ENCODE assay signal across 15 mouse cellular contexts in the genomic region with DNA sequence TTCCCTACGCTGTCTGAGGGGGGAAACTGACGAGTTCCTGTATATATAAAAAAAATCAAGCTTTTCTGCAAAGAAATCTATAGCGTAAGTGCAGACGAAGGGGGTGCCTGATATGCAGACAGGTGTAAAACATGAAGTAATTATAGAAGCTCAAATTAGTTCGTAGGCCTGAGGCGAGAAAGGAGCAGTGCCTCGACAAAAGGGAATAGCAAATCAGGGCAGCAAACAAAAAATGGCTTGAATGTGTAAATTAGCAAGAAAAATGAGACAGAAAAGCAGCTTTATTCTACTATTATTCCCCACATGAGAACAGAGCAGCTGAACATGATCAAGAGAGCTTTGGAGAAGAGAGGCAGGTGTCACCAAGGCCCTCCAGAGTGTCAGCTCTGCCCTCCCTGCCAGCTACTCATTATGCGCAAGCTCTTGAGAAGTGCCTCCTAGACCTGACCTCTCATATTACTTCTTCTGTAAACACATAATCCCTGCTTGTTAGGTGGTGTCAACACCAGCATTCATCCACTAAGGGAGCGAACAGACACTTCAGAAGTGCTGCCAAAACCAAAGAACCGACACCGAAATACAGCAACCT. TPM values are rescaled to one million over a fixed set of nuclear protein-coding genes. Genes with fewer than 3 reads are reported as not detected.
A peak's percentile ranks its signal among the peaks of the same experiment; 100 is the strongest.
DNase-seq lines count a peak whose midpoint lies in the region; ATAC-seq and TF ChIP-seq lines count a peak whose summit lies in the region.
"Had no signal": no experiment of that assay in that cellular context is flagged by ENCODE, and none has a peak within 500 bp of the region (broad histone marks: within the 10 kb centered on the region; RNA-seq: fewer than 3 reads in every experiment).

No protein-coding gene starts in this region.

- H3K9ac ChIP-seq in forebrain, embryonic 12.5 days, result no peak overlapping the region
- H3K9ac ChIP-seq in hindbrain, postnatal 0 days (replicated peaks; ENCODE audit: low read length), result no peak overlapping the region
- no peak overlapping the region; the same call in 1 of the 2 replicates for H3K9ac ChIP-seq in neural tube, embryonic 14.5 days (replicated peaks; ENCODE audit: low read depth, low read length)
- H3K9ac ChIP-seq: kidney, embryonic 15.5 days; liver, embryonic 12.5 days had no signal

- no peak for TF ChIP-seq CTCF in hindbrain, postnatal 0 days (IDR thresholded peaks at IDR 0.05; ENCODE audit: low read depth)

- H3K9me3 ChIP-seq in forebrain, embryonic 12.5 days, result no peaks in the 10 kb centered on the region
- H3K9me3 ChIP-seq in hindbrain, postnatal 0 days (ENCODE audit: low read length), result no peaks in the 10 kb centered on the region
- no peaks in the 10 kb centered on the region for H3K9me3 ChIP-seq in neural tube, embryonic 14.5 days (ENCODE audit: control insufficient read depth, low read length)
- H3K9me3 ChIP-seq: kidney, embryonic 15.5 days; liver, embryonic 12.5 days had no signal

- H3K4me1 ChIP-seq in forebrain, embryonic 12.5 days, result peaks cover 40% of the 10 kb centered on the region
- peaks cover 21% of the 10 kb centered on the region for H3K4me1 ChIP-seq in hindbrain, postnatal 0 days (ENCODE audit: insufficient read depth, low read length)
- peaks cover 15% of the 10 kb centered on the region for H3K4me1 ChIP-seq in neural tube, embryonic 14.5 days (ENCODE audit: control insufficient read depth, insufficient read depth, low read length)
- H3K4me1 ChIP-seq: kidney, embryonic 15.5 days; liver, embryonic 12.5 days had no signal

- no peaks in the 10 kb centered on the region for H3K36me3 ChIP-seq in forebrain, embryonic 12.5 days (replicated peaks)
- H3K36me3 ChIP-seq in hindbrain, postnatal 0 days (ENCODE audit: insufficient read depth, low read length), result no peaks in the 10 kb centered on the region
- no peaks in the 10 kb centered on the region for H3K36me3 ChIP-seq in neural tube, embryonic 14.5 days (ENCODE audit: control insufficient read depth, insufficient read depth, low read length)
- H3K36me3 ChIP-seq: kidney, embryonic 15.5 days; liver, embryonic 12.5 days had no signal

- 14% methylated on average over 11 of the region's 11 CpGs for whole genome bisulfite sequencing in forebrain, embryonic 12.5 days
- 47% methylated on average over 11 of the region's 11 CpGs for WGBS in hindbrain, postnatal 0 days
- 48% methylated on average over 11 of the region's 11 CpGs for WGBS in neural tube, embryonic 14.5 days

- peak; percentile 76 for ATAC-seq in forebrain, embryonic 12.5 days (ENCODE audit: low FRiP score)
- peak; percentile 28; the same call in 1 of the 2 replicates for ATAC-seq in hindbrain, postnatal 0 days
- no peak for ATAC-seq in neural tube, embryonic 14.5 days (ENCODE audit: low read depth)
- ATAC-seq: CD4-positive, CD25-positive, alpha-beta regulatory T cell, adult 4 months; liver, embryonic 12.5 days had no signal

- H3K27ac ChIP-seq in forebrain, embryonic 12.5 days, result peak overlapping the region; percentile 83
- H3K27ac ChIP-seq in hindbrain, postnatal 0 days, result peak overlapping the region; percentile 66
- peak overlapping the region; percentile 28; the same call in 1 of the 2 replicates for H3K27ac ChIP-seq in neural tube, embryonic 14.5 days (ENCODE audit: low read depth, low read length)
- H3K27ac ChIP-seq: kidney, embryonic 15.5 days; liver, embryonic 12.5 days had no signal

- DNase-seq in lung, adult 18-20 months, result peak; percentile 24 to 47
- no peak for DNase-seq in lung, postnatal 4 days
- peak; percentile 45 for DNase-seq in hindbrain, postnatal 0 days (ENCODE audit: low spot score)
- DNase-seq in right cerebral cortex, postnatal 25 days, result no peak
- no peak for DNase-seq in right cerebral cortex, postnatal 10 days (ENCODE audit: low spot score in 2 of 2)
- DNase-seq in kidney, postnatal 36 days, result no peak
- DNase-seq: adrenal gland, postnatal 14 days; cerebellum, adult 18-20 months; gastrocnemius, postnatal 36 days had no signal

- peak overlapping the region; percentile 11 for H3K4me2 ChIP-seq in forebrain, embryonic 12.5 days
- 0 out of 2 replicates have a peak overlapping the region, but pooled peaks have one; percentile 13 for H3K4me2 ChIP-seq in hindbrain, postnatal 0 days (ENCODE audit: low read depth, low read length)
- H3K4me2 ChIP-seq in neural tube, embryonic 14.5 days (ENCODE audit: low read depth, low read length), result no peak overlapping the region
- H3K4me2 ChIP-seq: kidney, embryonic 15.5 days; liver, embryonic 12.5 days had no signal

- H3K27me3 ChIP-seq in forebrain, embryonic 12.5 days, result peaks cover 54% of the 10 kb centered on the region
- no peaks in the 10 kb centered on the region for H3K27me3 ChIP-seq in hindbrain, postnatal 0 days (ENCODE audit: insufficient read depth, low read length)
- no peaks in the 10 kb centered on the region for H3K27me3 ChIP-seq in neural tube, embryonic 14.5 days (ENCODE audit: control insufficient read depth, insufficient read depth, low read length)
- H3K27me3 ChIP-seq: kidney, embryonic 15.5 days; liver, embryonic 12.5 days had no signal

- no peak overlapping the region for H3K4me3 ChIP-seq in forebrain, embryonic 12.5 days (replicated peaks)
- no peak overlapping the region for H3K4me3 ChIP-seq in hindbrain, postnatal 0 days (ENCODE audit: low read length)
- H3K4me3 ChIP-seq in neural tube, embryonic 14.5 days (ENCODE audit: low read depth, low read length), result no peak overlapping the region
- H3K4me3 ChIP-seq: kidney, embryonic 15.5 days; liver, embryonic 12.5 days had no signal

RNA-seq across cellular contexts. Expression of gene Mab21l1, which starts 25.6 kb away (rescaled TPM):
- polyA plus RNA-seq in forebrain, embryonic 12.5 days (2016; fragmentation: Nextera tagmentation; extraction: Ambion mirVana), result 27.4 and 34.9 TPM in 2 replicates
- 132 and 137 TPM in 2 replicates for total RNA-seq in hindbrain, postnatal 0 days (2014; rRNA removed)
- polyA plus RNA-seq in hindbrain, postnatal 0 days (2015; fragmentation: Nextera tagmentation; extraction: Ambion mirVana), result 175 and 179 TPM in 2 replicates
- polyA plus RNA-seq in neural tube, embryonic 14.5 days (2014; fragmentation: Nextera tagmentation; extraction: Ambion mirVana), result 99.9 and 112 TPM in 2 replicates
- total RNA-seq: hematopoietic stem cell, adult 5-6 weeks had no signal

Comparison
In these comparisons a context has a peak if more than half of its experiments do, and no peak if none do; other contexts are left out.
1. DNase-seq: peak in lung, adult 18-20 months (2 of 2) and hindbrain, postnatal 0 days (single experiment); none in lung, postnatal 4 days (0 of 2), right cerebral cortex, postnatal 25 days (single experiment), right cerebral cortex, postnatal 10 days (0 of 2) and kidney, postnatal 36 days (0 of 2).
2. H3K27ac ChIP-seq: peak in every context shown above with its lines; median percentile 83 in forebrain, embryonic 12.5 days; 66 in hindbrain, postnatal 0 days; 28 in neural tube, embryonic 14.5 days.